Mouse (Mus musculus) small intestine, adult 2 months (tissue): Measurements from ENCODE around the gene Daam1.

Experiments used
- CTCF ChIP-seq: fragments of 200-500 bp; IDR thresholded peaks from 2 replicates; pipeline ENCODE4 v1.5.1; 2012; ENCODE audit warnings: low read depth, mild to moderate bottlenecking, control low read depth, inconsistent platforms, low read length, moderate library complexity, mixed read lengths; ENCODE audit not compliant: insufficient replicate concordance, insufficient read length; ENCODE audit errors: extremely low read depth
- POLR2A ChIP-seq: fragments of 200-500 bp; IDR thresholded peaks from 2 replicates; pipeline ENCODE4 v1.6.1; 2012; ENCODE audit warnings: low read depth, mild to moderate bottlenecking, control low read depth, inconsistent platforms, low read length, moderate library complexity

DNA sequence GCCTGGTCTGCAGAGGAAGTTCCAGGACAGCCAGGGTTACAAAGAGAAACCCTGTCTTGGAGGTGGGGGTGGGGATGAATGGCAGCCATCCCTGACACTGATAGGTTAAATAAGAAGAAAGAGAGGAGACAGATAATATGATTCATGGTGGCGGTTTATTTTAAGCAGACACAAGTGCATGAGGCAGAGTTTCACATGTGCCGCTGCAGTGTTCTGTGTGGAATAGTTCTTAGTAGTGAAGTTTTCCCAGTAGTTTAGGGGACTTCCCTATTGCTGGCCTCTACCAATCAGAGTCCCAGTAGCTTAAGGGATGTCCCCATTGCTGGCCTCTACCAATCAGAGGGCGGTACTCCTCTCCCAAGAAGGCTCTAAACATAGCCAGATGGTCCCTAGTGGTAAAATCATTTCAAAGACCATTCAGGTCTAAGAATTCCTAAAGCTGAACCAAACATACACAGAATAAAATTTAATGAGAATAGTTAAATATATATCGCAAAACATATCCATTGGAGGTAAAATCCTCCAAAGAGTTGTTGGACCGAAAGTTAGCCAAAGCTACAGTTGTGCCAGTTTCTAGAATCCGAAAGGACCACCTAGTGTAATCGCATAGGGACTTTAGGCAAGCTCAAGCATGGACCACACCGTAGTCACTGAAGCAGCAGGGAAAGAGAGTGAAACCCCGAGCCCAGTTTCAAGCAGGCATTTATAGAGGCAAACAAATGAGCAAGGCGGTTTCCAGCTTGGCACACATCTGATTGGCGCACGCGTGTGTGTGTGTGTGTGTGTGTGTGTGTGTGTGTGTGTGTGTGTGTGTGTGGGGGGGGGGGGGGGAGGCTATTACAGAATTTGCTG lies 178.4 kb downstream of the Daam1 start:
- TF ChIP-seq CTCF (no peak), POLR2A (no peak)
